Mouse (Mus musculus) testis, adult 2 months (tissue): Measurements from ENCODE around the gene Bcar3.

Experiments
- CTCF ChIP-seq: fragments of 200-500 bp; IDR thresholded peaks from 2 replicates; pipeline ENCODE4 v1.5.1; 2012; ENCODE audit warnings: low read depth, mild to moderate bottlenecking, inconsistent platforms, low read length, moderate library complexity; ENCODE audit not compliant: control insufficient read depth, insufficient read depth, insufficient replicate concordance
- POLR2A ChIP-seq: fragments of 200-500 bp; IDR thresholded peaks from 2 replicates; pipeline ENCODE4 v1.6.1; 2012; ENCODE audit warnings: low read depth, mild to moderate bottlenecking, inconsistent platforms, low read length, moderate library complexity; ENCODE audit not compliant: control insufficient read depth

DNA sequence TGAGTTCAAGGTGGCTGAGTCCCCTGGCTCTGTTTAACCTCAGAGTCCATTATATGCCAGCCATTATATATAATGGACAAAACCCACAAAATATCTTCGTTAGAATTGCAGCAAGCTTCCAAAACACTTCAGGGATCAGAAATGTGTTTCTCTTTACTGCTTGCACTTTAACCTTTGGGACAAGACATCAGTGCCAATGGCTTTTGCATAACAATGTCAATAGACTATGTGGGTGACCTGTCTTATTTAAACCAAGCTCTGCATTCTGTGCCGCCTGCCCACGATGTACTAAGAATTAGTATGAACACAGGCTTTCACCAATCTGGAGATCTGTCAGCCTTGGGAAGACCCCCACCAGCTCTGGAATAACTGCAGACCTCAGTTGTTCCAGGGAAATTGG lies 190.4 kb downstream of the Bcar3 start:
- no peak for TF ChIP-seq CTCF
- no peak for TF ChIP-seq POLR2A
